9 mouse cellular contexts compared by ENCODE assay signal in genomic region chr6:50808126-50808525, GRCm38 (mm10).
DNase-seq lines count a peak whose midpoint lies in the region; ATAC-seq lines count a peak whose summit lies in the region.
"Had no signal": no experiment of that assay in that cellular context is flagged by ENCODE, and none has a peak within 500 bp of the region (broad histone marks: within the 10 kb centered on the region; RNA-seq: fewer than 3 reads in every experiment).

No protein-coding gene starts in this region.

- H3K36me3 ChIP-seq in lung, embryonic 16.5 days (ENCODE audit: control insufficient read depth, insufficient read depth, low read length), result no peaks in the 10 kb centered on the region
- H3K36me3 ChIP-seq: liver, embryonic 15.5 days had no signal

- peak overlapping the region; percentile 74 for H3K27ac ChIP-seq in lung, embryonic 16.5 days (ENCODE audit: low read length)
- H3K27ac ChIP-seq: liver, embryonic 15.5 days had no signal

- peak overlapping the region; percentile 65 for H3K4me2 ChIP-seq in lung, embryonic 16.5 days (ENCODE audit: low read depth, low read length)
- H3K4me2 ChIP-seq: liver, embryonic 15.5 days had no signal

- H3K4me3 ChIP-seq in lung, embryonic 16.5 days (ENCODE audit: low read length), result peak overlapping the region; percentile 39
- H3K4me3 ChIP-seq: liver, embryonic 15.5 days had no signal

- peak; percentile 77 to 78 for DNase-seq in B cell, adult 2 months
- DNase-seq in Muller cell, postnatal 12 days (ENCODE audit: inconsistent ontology term), result peak; percentile 62
- peak; percentile 77 to 89 for DNase-seq in cerebellum, postnatal 4 days (ENCODE audit: low spot score in 2 of 2)
- DNase-seq in gastrocnemius, postnatal 4 days (ENCODE audit: low spot score in 2 of 2), result peak; percentile 59 to 77
- DNase-seq in kidney, postnatal 36 days, result peak; percentile 62 to 88
- DNase-seq in skeletal muscle tissue, adult 2 months (ENCODE audit: low read depth, low spot score), result peak; percentile 35

- WGBS in lung, embryonic 16.5 days, result 6% methylated on average over 4 of the region's 4 CpGs

- ATAC-seq in lung, embryonic 16.5 days (ENCODE audit: low read depth), result peak; percentile 11; the same call in 1 of the 2 replicates
- no peak for ATAC-seq in activated CD4-positive, CD25-positive, alpha-beta regulatory T cell, adult 4 months

- H3K27me3 ChIP-seq in lung, embryonic 16.5 days (ENCODE audit: control insufficient read depth, insufficient read depth, low read depth, low read length), result no peaks in the 10 kb centered on the region

- H3K9ac ChIP-seq in lung, embryonic 16.5 days (ENCODE audit: low read length), result peak overlapping the region; percentile 55; the same call in 1 of the 2 replicates
- H3K9ac ChIP-seq: liver, embryonic 15.5 days had no signal

- peaks cover 17% of the 10 kb centered on the region for H3K4me1 ChIP-seq in lung, embryonic 16.5 days (replicated peaks; ENCODE audit: control insufficient read depth, insufficient read depth, low read length)
- H3K4me1 ChIP-seq: liver, embryonic 15.5 days had no signal

- H3K9me3 ChIP-seq in lung, embryonic 16.5 days (ENCODE audit: control insufficient read depth, low read length), result no peaks in the 10 kb centered on the region
- H3K9me3 ChIP-seq: liver, embryonic 15.5 days had no signal
